ENCODE assay signal across 10 mouse cellular contexts in the genomic region with DNA sequence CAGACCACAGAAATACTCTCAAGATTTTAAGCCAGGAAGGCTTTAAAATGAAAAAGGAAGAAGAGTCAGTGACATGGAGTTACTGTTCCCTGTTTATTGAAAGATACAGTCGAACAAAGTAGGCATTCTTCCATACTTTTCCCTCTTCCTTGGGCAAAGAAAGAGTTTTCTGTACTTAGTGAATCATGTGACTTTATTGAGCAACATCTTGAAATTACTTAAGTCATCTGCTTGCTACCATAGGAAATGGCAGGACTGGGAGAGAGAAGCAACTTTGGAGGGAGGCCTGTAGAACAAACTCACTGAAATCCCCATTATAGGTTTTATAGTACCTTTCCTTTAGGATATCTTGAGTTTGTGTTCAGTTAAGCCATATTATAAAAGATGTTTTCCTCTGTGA.
"Had no signal": no experiment of that assay in that cellular context is flagged by ENCODE, and none has a peak within 500 bp of the region (broad histone marks: within the 10 kb centered on the region; RNA-seq: fewer than 3 reads in every experiment).

No protein-coding gene starts in this region.

- DNase-seq: kidney, adult 18-20 months; kidney, postnatal 10 days; liver, embryonic 13.5 days; liver, postnatal 0 days; thymus, postnatal 4 days had no signal

- H3K27ac ChIP-seq: limb, embryonic 10.5 days; liver, embryonic 13.5 days; lung, embryonic 15.5 days; midbrain, embryonic 12.5 days; neural tube, embryonic 12.5 days; stomach, postnatal 0 days had no signal

- H3K9me3 ChIP-seq: limb, embryonic 10.5 days; liver, embryonic 13.5 days; lung, embryonic 15.5 days; midbrain, embryonic 12.5 days; neural tube, embryonic 12.5 days had no signal

- H3K27me3 ChIP-seq: liver, embryonic 13.5 days; lung, embryonic 15.5 days; midbrain, embryonic 12.5 days; neural tube, embryonic 12.5 days had no signal

- ATAC-seq: liver, postnatal 0 days had no signal

- H3K36me3 ChIP-seq: limb, embryonic 10.5 days; liver, embryonic 13.5 days; lung, embryonic 15.5 days; midbrain, embryonic 12.5 days; neural tube, embryonic 12.5 days had no signal

- H3K4me3 ChIP-seq: limb, embryonic 10.5 days; liver, embryonic 13.5 days; lung, embryonic 15.5 days; midbrain, embryonic 12.5 days; neural tube, embryonic 12.5 days had no signal

- H3K9ac ChIP-seq: liver, embryonic 13.5 days; liver, postnatal 0 days; lung, embryonic 15.5 days; midbrain, embryonic 12.5 days; neural tube, embryonic 12.5 days had no signal

- H3K4me2 ChIP-seq: liver, embryonic 13.5 days; lung, embryonic 15.5 days; midbrain, embryonic 12.5 days; neural tube, embryonic 12.5 days had no signal

- H3K4me1 ChIP-seq: midbrain, embryonic 12.5 days; neural tube, embryonic 12.5 days had no signal
